Mouse (Mus musculus) ovary, postnatal 10 days (tissue): ENCODE measurements around the gene Vps54.
"Not testable (repeated sequence)": the region's sequence is repeated elsewhere in the genome, so short reads cannot be mapped to it uniquely, and the experiment has no call there.

Source experiments
- DNase-seq: peaks from one replicate; pipeline ENCODE4 v3.0.0; 2022; ENCODE audit warnings: low spot score

The Vps54 gene

DNA sequence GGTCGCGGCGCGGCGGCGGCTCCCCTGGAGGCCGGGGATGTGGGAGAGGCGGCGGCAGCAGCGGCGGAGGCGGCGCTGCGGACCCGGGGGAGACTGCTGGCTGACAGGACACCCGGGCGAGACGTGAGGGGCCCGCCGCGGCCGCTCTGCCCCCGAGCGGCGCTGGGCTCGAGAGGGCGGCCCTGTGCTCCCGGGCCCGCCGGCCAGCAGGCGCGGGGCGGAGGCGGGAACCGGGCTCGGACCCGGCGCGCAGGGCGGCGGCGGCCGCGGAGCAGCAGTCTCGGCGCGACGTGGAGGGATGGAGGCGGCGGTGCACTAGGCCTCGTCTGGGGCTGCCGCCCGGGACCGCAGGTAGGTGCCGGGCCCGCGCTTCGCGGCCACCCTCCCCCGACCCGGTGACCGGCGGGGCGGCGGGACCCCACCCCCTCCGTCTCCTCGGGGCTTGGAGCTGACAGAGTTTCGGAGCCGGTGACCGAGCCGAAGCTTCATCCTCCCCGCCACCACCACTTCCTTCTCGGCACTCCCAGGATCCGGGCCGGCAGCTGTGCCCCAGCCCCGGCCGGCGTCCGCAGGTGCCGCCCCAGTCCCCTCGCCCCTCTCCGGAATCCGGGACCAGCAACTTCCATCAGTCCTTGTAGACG is at the start of gene Vps54:
Vps54 (plus strand) TSS at position 261 of the 641 bp plus-strand sequence.
- peak; percentile 38 for DNase-seq

DNA sequence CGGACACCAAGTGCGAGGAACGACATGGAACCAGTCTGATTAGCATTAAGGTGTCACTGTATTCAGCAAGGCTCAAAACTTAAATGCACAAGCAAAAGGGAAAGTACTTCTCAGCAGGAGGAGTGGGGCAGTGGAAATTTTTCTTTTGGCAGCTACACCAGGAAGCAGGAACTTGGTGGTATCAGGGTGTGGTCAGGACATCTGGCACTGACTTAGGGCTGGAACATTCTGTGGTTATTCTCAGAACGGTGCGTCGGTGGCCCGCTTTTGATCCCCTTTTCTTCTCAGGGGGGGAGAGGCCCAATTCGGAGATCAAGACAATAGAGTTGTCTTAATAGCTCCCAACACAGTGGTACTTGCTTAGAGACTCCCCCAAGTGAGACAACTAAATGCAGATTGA is 47.3 kb upstream of the Vps54 start:
- not testable (repeated sequence) for DNase-seq

DNA sequence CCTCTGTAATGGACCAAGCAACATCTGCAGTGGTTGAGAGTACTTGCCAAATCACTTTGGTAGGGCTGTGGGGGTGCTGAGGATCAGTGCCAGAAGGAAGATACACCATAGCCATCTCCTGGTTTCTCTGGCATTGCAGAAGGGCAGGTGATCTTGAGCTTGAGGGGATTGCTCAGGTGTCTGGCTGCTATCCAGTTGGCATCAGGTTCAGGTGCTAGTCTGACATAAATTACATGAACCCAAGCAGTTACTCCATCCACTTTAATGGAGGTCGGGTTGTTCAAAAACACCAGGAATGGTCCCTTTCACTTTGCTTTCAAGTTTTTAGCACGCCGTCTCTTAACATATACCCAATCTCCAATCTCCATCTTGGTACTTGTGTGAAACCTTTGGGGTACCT is 44.2 kb upstream of the Vps54 start:
- no peak for DNase-seq

DNA sequence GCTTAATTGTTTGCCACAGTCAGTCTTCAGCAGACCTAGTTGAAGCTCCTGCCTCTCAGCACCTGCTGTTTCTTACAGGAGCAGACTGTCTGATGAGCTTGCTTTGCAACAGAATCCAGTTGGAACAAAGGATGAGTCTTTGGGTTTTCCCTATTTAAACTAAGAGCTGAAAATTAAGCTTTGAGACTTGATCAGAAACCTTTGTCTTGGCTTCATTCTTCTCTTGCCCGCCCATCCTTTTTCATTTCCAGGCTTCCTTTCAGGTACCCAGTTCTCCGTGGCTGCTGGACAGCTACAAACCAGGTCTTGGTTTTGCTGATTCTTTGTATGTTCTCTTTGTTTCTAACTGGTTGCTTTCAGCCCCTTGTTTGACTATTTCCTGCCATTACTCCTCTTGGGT is 30.0 kb upstream of the Vps54 start:
- DNase-seq = no peak

GRCm38 (mm10) chr11:21209701-21210100 is 29.4 kb upstream of the Vps54 start:
- DNase-seq = not testable (repeated sequence)

DNA sequence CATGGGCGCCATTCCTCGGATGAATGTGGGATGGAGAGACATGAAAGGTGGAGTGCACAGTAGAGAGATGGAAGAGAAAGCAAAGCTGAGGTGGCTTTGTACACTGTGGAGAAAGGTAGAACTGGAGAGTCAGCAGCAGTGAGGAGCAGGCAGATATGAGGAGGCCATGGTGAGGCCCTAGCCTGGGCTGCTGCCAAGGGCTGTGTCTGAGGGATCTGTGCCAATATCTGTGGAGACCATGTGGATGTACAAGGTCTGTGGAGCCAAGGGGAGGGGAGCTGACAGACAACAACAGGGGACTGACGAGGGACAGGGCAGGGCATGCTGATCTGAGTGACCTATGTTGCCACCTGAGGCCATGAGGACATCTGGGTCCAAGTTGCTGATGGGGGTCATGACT is 21.7 kb upstream of the Vps54 start:
- DNase-seq = no peak

DNA sequence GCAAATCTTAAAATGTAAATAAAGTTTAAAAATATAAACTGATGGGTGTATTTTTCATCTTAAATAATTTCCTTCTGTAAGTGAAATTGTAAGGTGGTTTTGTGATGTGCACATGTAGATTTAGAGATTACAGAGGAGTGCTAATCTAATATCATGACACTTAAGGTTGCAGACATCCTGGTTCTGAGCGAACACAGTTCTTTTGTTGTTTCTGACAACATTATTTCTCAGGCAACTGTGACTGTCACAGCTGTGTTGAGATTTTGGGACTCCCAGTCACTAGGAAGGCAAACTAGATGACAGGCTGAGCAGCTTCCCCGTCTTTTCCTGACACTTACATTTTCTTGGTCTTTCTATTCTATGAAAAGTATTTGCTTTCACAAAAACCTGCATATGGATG is 19.8 kb upstream of the Vps54 start:
- DNase-seq = no peak

GRCm38 (mm10) chr11:21219851-21220587 is 19.1 kb upstream of the Vps54 start:
- no peak for DNase-seq

GRCm38 (mm10) chr11:21220754-21221153 is 18.3 kb upstream of the Vps54 start:
- DNase-seq = no peak

- DNase-seq = no peak
Observed at GRCm38 (mm10) chr11:21221396-21221795, 17.7 kb upstream of the Vps54 start.

- DNase-seq = no peak
Observed at GRCm38 (mm10) chr11:21222606-21223207, 16.4 kb upstream of the Vps54 start.

- DNase-seq = no peak
Observed at GRCm38 (mm10) chr11:21223539-21223938, 15.5 kb upstream of the Vps54 start.

GRCm38 (mm10) chr11:21224041-21224440 is 15.0 kb upstream of the Vps54 start:
- no peak for DNase-seq

- DNase-seq = no peak
Observed at GRCm38 (mm10) chr11:21224446-21224845, 14.6 kb upstream of the Vps54 start.

GRCm38 (mm10) chr11:21224983-21225382 is 14.1 kb upstream of the Vps54 start:
- no peak for DNase-seq

DNA sequence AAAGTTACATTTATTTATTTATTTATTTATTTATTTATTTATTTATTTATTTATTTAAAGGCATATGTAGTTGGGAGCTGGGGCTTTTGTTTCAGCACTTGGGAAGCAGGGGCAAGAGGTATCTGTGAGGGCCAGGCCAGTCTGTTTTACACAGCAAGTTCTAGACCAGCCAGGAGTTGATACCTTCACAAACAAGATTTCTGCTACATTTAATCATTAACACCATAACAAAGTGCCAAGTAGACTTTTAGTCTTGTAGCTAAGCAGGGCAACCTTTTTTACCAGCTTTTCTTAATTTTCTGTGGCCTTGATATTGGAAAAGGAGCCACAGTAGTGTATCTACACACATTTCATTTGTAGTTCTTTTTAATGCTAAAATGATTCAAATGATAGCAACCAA is 3.7 kb upstream of the Vps54 start:
- no peak for DNase-seq

DNA sequence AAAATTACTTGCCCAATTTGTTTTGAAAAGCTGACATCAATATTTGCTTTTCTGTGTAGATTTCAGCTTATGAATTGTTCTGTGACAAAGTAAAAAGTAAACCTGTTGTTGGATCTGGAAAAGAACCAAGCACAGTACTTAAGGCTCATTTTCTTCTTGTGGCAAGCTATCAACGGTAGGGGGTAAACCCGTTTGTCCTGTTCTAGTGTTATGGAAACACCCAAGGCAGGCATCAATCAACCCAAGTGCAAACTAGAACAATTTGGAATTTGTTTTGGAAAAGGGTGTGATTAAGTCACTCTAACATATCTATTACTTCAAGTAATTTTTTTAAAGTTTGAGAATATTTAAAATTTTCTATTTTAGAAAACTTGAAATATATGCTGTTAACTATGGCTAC is 3.3 kb upstream of the Vps54 start:
- no peak for DNase-seq

- no peak for DNase-seq
Observed at GRCm38 (mm10) chr11:21236996-21237395, 2.1 kb upstream of the Vps54 start.

- no peak for DNase-seq
Observed at GRCm38 (mm10) chr11:21237474-21238278, 1.4 kb upstream of the Vps54 start.

- DNase-seq = peak; percentile 38
Observed at GRCm38 (mm10) chr11:21238279-21239020, 631 bp upstream of the Vps54 start.

DNA sequence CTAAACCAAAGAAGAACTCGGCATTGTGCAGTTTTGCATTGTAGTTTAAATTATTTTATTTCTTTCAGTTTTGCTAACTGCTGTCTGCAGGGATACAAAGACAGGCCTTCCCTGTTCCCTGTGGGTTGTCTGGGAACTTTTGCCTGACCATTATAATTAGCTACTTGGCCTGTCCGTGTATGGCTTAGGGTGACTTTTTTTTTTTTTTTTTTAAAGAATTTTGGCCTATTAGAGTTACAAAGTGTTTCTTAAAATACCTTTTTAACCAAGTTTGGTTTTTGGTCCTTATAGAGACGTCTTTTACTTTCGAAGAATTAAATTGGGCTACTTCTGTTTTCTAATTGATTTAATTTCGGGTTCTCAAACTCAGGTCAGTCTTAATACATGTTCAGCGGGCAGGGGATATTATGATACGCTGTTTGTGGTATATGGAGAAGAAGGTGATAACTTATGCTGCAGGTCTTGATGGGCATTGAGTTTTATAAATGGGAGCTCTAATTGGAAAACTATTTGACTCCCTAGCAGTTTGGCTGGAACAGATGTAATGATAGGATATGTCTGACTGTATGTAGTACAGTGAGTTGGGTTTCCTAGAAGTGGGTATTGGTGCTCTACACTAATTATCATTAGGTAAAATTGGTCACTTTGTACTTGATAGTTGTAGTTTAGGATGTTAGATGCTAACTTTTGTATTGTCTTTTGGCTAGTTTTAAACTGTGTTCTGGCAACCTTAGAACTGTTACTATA is 855 bp downstream of the Vps54 start:
- no peak for DNase-seq
